Mouse (Mus musculus) heart, embryonic 10.5 days (tissue): ENCODE data around the gene Foxp4. TPM values are rescaled to one million over a fixed set of nuclear protein-coding genes. Genes with fewer than 3 reads are reported as not detected.
A peak's percentile ranks its signal among the peaks of the same experiment; 100 is the strongest.

Experiments used
- DNase-seq: peaks from one replicate; pipeline ENCODE4 v3.0.0-alpha.2; 2017; ENCODE audit warnings: low spot score
- H3K27ac ChIP-seq: fragments of 300-500 bp; sonication (generic); 2 replicates; pipeline ENCODE4 v1.5.1; 2016; ENCODE audit warnings: mild to moderate bottlenecking
- H3K27me3 ChIP-seq: fragments of 300-500 bp; sonication (generic); 2 replicates; pipeline ENCODE4 v1.6.1; 2016; ENCODE audit warnings: mild to moderate bottlenecking; ENCODE audit not compliant: poor library complexity, insufficient read depth, severe bottlenecking
- H3K36me3 ChIP-seq: fragments of 300-500 bp; sonication (generic); 2 replicates; pipeline ENCODE4 v1.6.1; 2016; ENCODE audit warnings: mild to moderate bottlenecking, moderate library complexity
- H3K4me1 ChIP-seq: fragments of 300-500 bp; sonication (generic); 2 replicates; pipeline ENCODE4 v1.6.1; 2016; ENCODE audit warnings: mild to moderate bottlenecking
- H3K4me3 ChIP-seq: fragments of 300-500 bp; sonication (generic); 2 replicates; pipeline ENCODE4 v1.5.1; 2016; ENCODE audit warnings: mild to moderate bottlenecking, moderate library complexity
- H3K9me3 ChIP-seq: fragments of 300-500 bp; sonication (generic); 2 replicates; pipeline ENCODE4 v1.6.1; 2016; ENCODE audit warnings: mild to moderate bottlenecking, moderate library complexity
- WGBS: fragments of 180-500 bp; shearing (Covaris S2); methylation state at CpG from one replicate; pipeline ENCODE4 v1.1.7; 2016; 5-methylcytosine and 5-hydroxymethylcytosine counted together
- polyA plus RNA-seq: library from polyadenylated mRNA; unstranded; fragments of >200 nt; fragmentation: Nextera tagmentation; extraction: Ambion mirVana; gene quantifications from 2 replicates; pipeline ENCODE4 v1.2.1, GENCODE M21; 2016

Gene Foxp4
- polyA plus RNA-seq, 1 experiment from 2014 or later: 27.3 TPM

GRCm38 (mm10) chr17:47948753-47949152 lies 24.3 kb upstream of the Foxp4 start:
- Histone ChIP-seq H3K4me3 (no peak overlapping the region), H3K36me3 (no peaks in the 10 kb centered on the region), H3K9me3 (no peaks in the 10 kb centered on the region), H3K27ac (no peak overlapping the region), H3K27me3 (peaks cover 15% of the 10 kb centered on the region), H3K4me1 (peaks cover 31% of the 10 kb centered on the region)
- 81% methylated on average over 5 of the region's 5 CpGs for WGBS
- DNase-seq: no peak

GRCm38 (mm10) chr17:47946921-47947420 lies 22.5 kb upstream of the Foxp4 start:
- H3K27ac ChIP-seq: peak overlapping the region; percentile 25
- no peaks in the 10 kb centered on the region for H3K9me3 ChIP-seq
- peaks cover 23% of the 10 kb centered on the region for H3K4me1 ChIP-seq
- H3K4me3 ChIP-seq: peak overlapping the region; percentile 37
- 4% methylated on average over 14 of the region's 14 CpGs for WGBS
- peaks cover 8% of the 10 kb centered on the region; the same call in 1 of the 2 replicates for H3K27me3 ChIP-seq
- H3K36me3 ChIP-seq: no peaks in the 10 kb centered on the region
- DNase-seq: no peak

GRCm38 (mm10) chr17:47946111-47946510 lies 21.7 kb upstream of the Foxp4 start:
- WGBS: 70% methylated on average over 3 of the region's 3 CpGs
- H3K36me3 ChIP-seq: no peaks in the 10 kb centered on the region

GRCm38 (mm10) chr17:47943103-47943870 lies 18.8 kb upstream of the Foxp4 start:
- H3K27ac ChIP-seq: no peak overlapping the region

More at GRCm38 (mm10) chr17:47946111-47946510, 21.7 kb upstream of the Foxp4 start:
- no peak overlapping the region for H3K4me3 ChIP-seq
- H3K27me3 ChIP-seq: peaks cover 8% of the 10 kb centered on the region; the same call in 1 of the 2 replicates
- no peaks in the 10 kb centered on the region for H3K9me3 ChIP-seq
- no peak for DNase-seq
- no peak overlapping the region for H3K27ac ChIP-seq
- H3K4me1 ChIP-seq: peaks cover 20% of the 10 kb centered on the region

GRCm38 (mm10) chr17:47942008-47942407 lies 17.6 kb upstream of the Foxp4 start:
- 80% methylated on average over 4 of the region's 4 CpGs for WGBS
- H3K27ac ChIP-seq: no peak overlapping the region
- H3K9me3 ChIP-seq: no peaks in the 10 kb centered on the region
- no peaks in the 10 kb centered on the region for H3K27me3 ChIP-seq
- DNase-seq: no peak
- peaks cover 23% of the 10 kb centered on the region for H3K4me1 ChIP-seq
- no peaks in the 10 kb centered on the region for H3K36me3 ChIP-seq
- H3K4me3 ChIP-seq: no peak overlapping the region

More at GRCm38 (mm10) chr17:47943103-47943870, 18.8 kb upstream of the Foxp4 start:
- Histone ChIP-seq H3K4me3 (no peak overlapping the region), H3K9me3 (no peaks in the 10 kb centered on the region), H3K36me3 (no peaks in the 10 kb centered on the region), H3K27me3 (peaks cover 8% of the 10 kb centered on the region; the same call in 1 of the 2 replicates), H3K4me1 (peaks cover 22% of the 10 kb centered on the region)
- DNase-seq: no peak
- WGBS: 35% methylated on average over 9 of the region's 9 CpGs

- H3K36me3 ChIP-seq: no peaks in the 10 kb centered on the region
- no peak overlapping the region for H3K27ac ChIP-seq
- peaks cover 18% of the 10 kb centered on the region for H3K4me1 ChIP-seq
- H3K27me3 ChIP-seq: no peaks in the 10 kb centered on the region
- DNase-seq: no peak
- 72% methylated on average over 6 of the region's 6 CpGs for WGBS
- no peak overlapping the region for H3K4me3 ChIP-seq
- no peaks in the 10 kb centered on the region for H3K9me3 ChIP-seq
Observed at GRCm38 (mm10) chr17:47938839-47939238, 14.4 kb upstream of the Foxp4 start.

- H3K9me3 ChIP-seq: no peaks in the 10 kb centered on the region
- no peak overlapping the region for H3K4me3 ChIP-seq
- peaks cover 10% of the 10 kb centered on the region for H3K4me1 ChIP-seq
- no peaks in the 10 kb centered on the region for H3K27me3 ChIP-seq
- 50% methylated on average over 10 of the region's 10 CpGs for WGBS
- 0 out of 2 replicates have a peak overlapping the region, but pooled peaks have one; percentile 16 for H3K27ac ChIP-seq
- no peaks in the 10 kb centered on the region for H3K36me3 ChIP-seq
- no peak for DNase-seq
Observed at GRCm38 (mm10) chr17:47937926-47938600, 13.6 kb upstream of the Foxp4 start.

GRCm38 (mm10) chr17:47936591-47936990 lies 12.1 kb upstream of the Foxp4 start:
- Histone ChIP-seq H3K27ac (no peak overlapping the region), H3K4me3 (no peak overlapping the region), H3K36me3 (no peaks in the 10 kb centered on the region), H3K27me3 (no peaks in the 10 kb centered on the region), H3K4me1 (peaks cover 8% of the 10 kb centered on the region), H3K9me3 (no peaks in the 10 kb centered on the region)
- DNase-seq: no peak
- 90% methylated on average over 4 of the region's 4 CpGs for WGBS

GRCm38 (mm10) chr17:47929431-47929830 lies 5.0 kb upstream of the Foxp4 start:
- Histone ChIP-seq H3K27me3 (peaks cover 6% of the 10 kb centered on the region; the same call in 1 of the 2 replicates), H3K36me3 (no peaks in the 10 kb centered on the region), H3K4me1 (peaks cover 29% of the 10 kb centered on the region), H3K9me3 (no peaks in the 10 kb centered on the region), H3K4me3 (no peak overlapping the region), H3K27ac (no peak overlapping the region)
- 83% methylated on average over 4 of the region's 4 CpGs for WGBS
- no peak for DNase-seq

- Histone ChIP-seq H3K9me3 (no peaks in the 10 kb centered on the region), H3K36me3 (no peaks in the 10 kb centered on the region), H3K27me3 (peaks cover 10% of the 10 kb centered on the region; the same call in 1 of the 2 replicates), H3K4me1 (peaks cover 44% of the 10 kb centered on the region), H3K27ac (0 out of 2 replicates have a peak overlapping the region, but pooled peaks have one; percentile 39), H3K4me3 (peak overlapping the region; percentile 83)
- no peak for DNase-seq
- 39% methylated on average over 10 of the region's 10 CpGs for WGBS
Observed at GRCm38 (mm10) chr17:47925988-47926387, 1.5 kb upstream of the Foxp4 start.

GRCm38 (mm10) chr17:47925340-47925926 lies 988 bp upstream of the Foxp4 start:
- Histone ChIP-seq H3K27me3 (peaks cover 5% of the 10 kb centered on the region; the same call in 1 of the 2 replicates), H3K4me3 (peak overlapping the region; percentile 83), H3K9me3 (no peaks in the 10 kb centered on the region), H3K27ac (peak overlapping the region; percentile 97), H3K36me3 (peaks cover 2% of the 10 kb centered on the region; the same call in 1 of the 2 replicates), H3K4me1 (peaks cover 45% of the 10 kb centered on the region)
- 2% methylated on average over 13 of the region's 13 CpGs for WGBS
- no peak for DNase-seq

GRCm38 (mm10) chr17:47923678-47924382 lies 615 bp downstream of the Foxp4 start:
- peaks cover 16% of the 10 kb centered on the region; the same call in 1 of the 2 replicates for H3K36me3 ChIP-seq
- peak overlapping the region; percentile 83 for H3K4me3 ChIP-seq
- H3K27me3 ChIP-seq: peaks cover 5% of the 10 kb centered on the region; the same call in 1 of the 2 replicates
- peak; percentile 88 for DNase-seq
- under 1% methylated on average over 64 of the region's 65 CpGs for WGBS
- H3K4me1 ChIP-seq: peaks cover 50% of the 10 kb centered on the region
- no peaks in the 10 kb centered on the region for H3K9me3 ChIP-seq
- peak overlapping the region; percentile 97 for H3K27ac ChIP-seq
